27 mouse cellular contexts compared by ENCODE assay signal in genomic region chr6:4751355-4751754, GRCm38 (mm10). TPM values are rescaled to one million over a fixed set of nuclear protein-coding genes. Genes with fewer than 3 reads are reported as not detected.
"Had no signal": no experiment of that assay in that cellular context is flagged by ENCODE, and none has a peak within 500 bp of the region (broad histone marks: within the 10 kb centered on the region; RNA-seq: fewer than 3 reads in every experiment).

No protein-coding gene starts in this region.

- H3K27ac ChIP-seq: gastrocnemius, adult 2 months; heart, embryonic 10.5 days; hindbrain, embryonic 10.5 days; hindbrain, embryonic 12.5 days; hindbrain, embryonic 14.5 days; intestine, embryonic 15.5 days; kidney, embryonic 15.5 days; kidney, postnatal 0 days; layer of hippocampus, adult 2 months; left cerebral cortex, adult 2 months; liver, embryonic 13.5 days; liver, embryonic 15.5 days had no signal

- DNase-seq: gastrocnemius, adult 2 months; gastrocnemius, postnatal 14 days; gastrocnemius, postnatal 36 days; heart, postnatal 10 days; heart, postnatal 4 days; kidney, adult 2 months; kidney, adult 9 months; kidney, postnatal 25 days; kidney, postnatal 4 days; liver; liver, embryonic 13.5 days; liver, postnatal 0 days; lung, adult 2 months had no signal

- H3K27me3 ChIP-seq: heart, embryonic 12.5 days; hindbrain, embryonic 12.5 days; intestine, embryonic 15.5 days; kidney, embryonic 15.5 days had no signal

- H3K4me1 ChIP-seq: heart, embryonic 10.5 days; heart, embryonic 12.5 days; hindbrain, embryonic 10.5 days; hindbrain, embryonic 12.5 days; intestine, embryonic 15.5 days; kidney, embryonic 15.5 days had no signal

- H3K9me3 ChIP-seq: liver, embryonic 13.5 days; liver, embryonic 15.5 days had no signal

- H3K4me3 ChIP-seq: gastrocnemius, adult 2 months; heart, embryonic 10.5 days; heart, embryonic 12.5 days; hindbrain, embryonic 10.5 days; hindbrain, embryonic 12.5 days; intestine, embryonic 15.5 days; kidney, embryonic 15.5 days; layer of hippocampus, adult 2 months; left cerebral cortex, adult 2 months; liver, embryonic 13.5 days; liver, embryonic 15.5 days had no signal

- H3K4me2 ChIP-seq: heart, embryonic 12.5 days; hindbrain, embryonic 12.5 days; hindbrain, embryonic 14.5 days; intestine, embryonic 15.5 days; kidney, embryonic 15.5 days; liver, embryonic 13.5 days; liver, embryonic 15.5 days had no signal

- H3K9ac ChIP-seq: heart, embryonic 12.5 days; hindbrain, embryonic 12.5 days; hindbrain, embryonic 14.5 days; intestine, embryonic 15.5 days; kidney, embryonic 15.5 days; liver, embryonic 13.5 days; liver, embryonic 15.5 days; liver, postnatal 0 days had no signal

- ATAC-seq: hindbrain, embryonic 16.5 days; inflammation-experienced regulatory T-cells, adult 6 months; intestine, embryonic 15.5 days; intestine, postnatal 0 days; liver, postnatal 0 days had no signal

RNA-seq across cellular contexts. Expression of gene Peg10, which starts 4.2 kb away (rescaled TPM):
- polyA plus RNA-seq: inflammation-experienced regulatory T-cells, adult 6 months had no signal
